ENCODE assay signal across 8 mouse cellular contexts in the genomic region with DNA sequence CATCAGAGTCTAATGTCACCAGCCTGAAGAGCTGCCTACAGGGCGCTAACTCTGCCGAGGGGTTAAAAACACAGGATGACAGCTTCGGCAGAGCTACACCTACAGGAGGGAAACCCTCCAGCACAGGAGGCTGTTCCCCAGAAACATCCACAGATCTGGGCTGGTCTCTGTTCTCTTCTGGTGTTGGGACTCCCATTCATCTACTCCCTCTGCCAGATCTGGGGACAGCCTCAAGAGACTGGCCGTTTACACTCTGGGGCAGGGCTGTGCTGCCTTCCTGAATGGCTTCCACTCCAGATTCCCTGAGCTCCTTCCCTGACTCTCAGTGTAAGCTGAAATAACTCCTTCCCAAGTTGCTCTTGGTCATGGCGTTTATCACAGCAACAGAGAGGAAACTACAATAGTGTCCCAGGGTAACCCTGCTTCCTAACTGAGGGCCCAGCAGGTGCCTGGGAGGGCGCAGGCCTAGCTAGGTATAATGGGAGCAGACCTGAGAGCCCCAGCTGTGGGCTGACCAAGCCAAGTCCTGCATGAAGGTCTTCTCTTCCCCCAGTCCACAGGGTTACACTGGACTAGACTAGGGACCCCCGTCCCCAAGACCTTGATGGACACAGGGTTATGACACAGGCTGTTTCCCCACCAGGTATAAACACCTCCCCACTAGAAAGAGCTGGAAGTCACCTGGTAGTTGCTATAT. TPM values are rescaled to one million over a fixed set of nuclear protein-coding genes. Genes with fewer than 3 reads are reported as not detected.
A peak's percentile ranks its signal among the peaks of the same experiment; 100 is the strongest.
DNase-seq lines count a peak whose midpoint lies in the region; ATAC-seq and TF ChIP-seq lines count a peak whose summit lies in the region.

No protein-coding gene starts in this region.

- H3K27me3 ChIP-seq in C2C12 (ENCODE audit: control insufficient read depth, insufficient read depth, insufficient read length), result no peaks in the 10 kb centered on the region
- H3K27me3 ChIP-seq in forebrain, embryonic 13.5 days, result no peaks in the 10 kb centered on the region
- H3K27me3 ChIP-seq in liver, embryonic 14.5 days (ENCODE audit: control insufficient read depth, insufficient read depth, low read length), result no peaks in the 10 kb centered on the region

- H3K27ac ChIP-seq in forebrain, embryonic 13.5 days, result peak overlapping the region; percentile 89
- H3K27ac ChIP-seq in liver, embryonic 14.5 days, result no peak overlapping the region

- ATAC-seq in forebrain, embryonic 13.5 days, result peak; percentile 53
- ATAC-seq in liver, embryonic 14.5 days (ENCODE audit: insufficient read depth), result peak; percentile 41

- H3K9me3 ChIP-seq in forebrain, embryonic 13.5 days (replicated peaks), result no peaks in the 10 kb centered on the region
- H3K9me3 ChIP-seq in liver, embryonic 14.5 days (ENCODE audit: control insufficient read depth, low read length), result no peaks in the 10 kb centered on the region

- H3K4me2 ChIP-seq in forebrain, embryonic 13.5 days, result peak overlapping the region; percentile 82
- peak overlapping the region; percentile 66 for H3K4me2 ChIP-seq in liver, embryonic 14.5 days (ENCODE audit: low read depth)

- H3K4me1 ChIP-seq in forebrain, embryonic 13.5 days, result peaks cover 52% of the 10 kb centered on the region
- peaks cover 0 to 5% of the 10 kb centered on the region in 2 experiments; a peak in 2 of 4 replicates for H3K4me1 ChIP-seq in liver, embryonic 14.5 days (replicated peaks; ENCODE audit: control insufficient read depth in 2 of 2, insufficient read depth in 2 of 2, low read length in 1 of 2)

- peaks cover 62% of the 10 kb centered on the region for H3K79me2 ChIP-seq in C2C12 (ENCODE audit: control insufficient read depth, insufficient read depth)

- H3K36me3 ChIP-seq in C2C12 (ENCODE audit: control insufficient read depth, insufficient read depth), result peaks cover 9% of the 10 kb centered on the region
- no peaks in the 10 kb centered on the region for H3K36me3 ChIP-seq in forebrain, embryonic 13.5 days (ENCODE audit: poor library complexity, severe bottlenecking)
- H3K36me3 ChIP-seq in liver, embryonic 14.5 days (replicated peaks; ENCODE audit: control insufficient read depth, insufficient read depth, low read depth), result no peaks in the 10 kb centered on the region

- no peak for TF ChIP-seq EP300 in liver, embryonic 14.5 days (IDR thresholded peaks at IDR 0.05; ENCODE audit: low read depth)

- peaks cover 3% of the 10 kb centered on the region for H3K79me3 ChIP-seq in C2C12 (ENCODE audit: low read depth)

- DNase-seq in embryo, embryonic 10 days (ENCODE audit: low spot score), result peak; percentile 21
- DNase-seq in embryo, embryonic 10.5 days (ENCODE audit: low spot score), result no peak
- no peak for DNase-seq in liver, embryonic 14.5 days (ENCODE audit: low read depth in 3 of 3, low spot score in 3 of 3)
- DNase-seq in urinary bladder, postnatal 25 days (ENCODE audit: low spot score), result no peak
- no peak for DNase-seq in right cerebral cortex, postnatal 14 days
- DNase-seq in right cerebral cortex, postnatal 25 days, result no peak

- peak overlapping the region; percentile 51 for H3ac ChIP-seq in C2C12 (ENCODE audit: control insufficient read depth, insufficient read length, low read depth)

- H3K4me3 ChIP-seq in C2C12 (ENCODE audit: insufficient read depth, poor library complexity, severe bottlenecking), result peak overlapping the region; percentile 24
- H3K4me3 ChIP-seq in forebrain, embryonic 13.5 days, result peak overlapping the region; percentile 64
- H3K4me3 ChIP-seq in liver, embryonic 14.5 days (ENCODE audit: insufficient read depth in 1 of 2, low read depth in 2 of 2, low read length in 2 of 2), result peak overlapping the region; percentile 40 to 42

- H3K9ac ChIP-seq in forebrain, embryonic 13.5 days, result peak overlapping the region; percentile 84
- peak overlapping the region; percentile 38 for H3K9ac ChIP-seq in liver, embryonic 14.5 days (replicated peaks)

- no peak for TF ChIP-seq CTCF in C2C12 (IDR thresholded peaks at IDR 0.05; ENCODE audit: control insufficient read depth, insufficient read depth, insufficient read length)
- no peak for TF ChIP-seq CTCF in liver, embryonic 14.5 days (IDR thresholded peaks at IDR 0.05; ENCODE audit: low read depth)

- WGBS in forebrain, embryonic 13.5 days, result 20% methylated on average over 7 of the region's 7 CpGs
- WGBS in liver, embryonic 14.5 days (ENCODE audit: insufficient replicate concordance), result 23% methylated on average over 7 of the region's 7 CpGs

TF ChIP-seq in C2C12, 6 proteins besides CTCF, POLR2A, EP300 and RAD21:
- no peak for TF ChIP-seq USF1 (IDR thresholded peaks at IDR 0.05; ENCODE audit: low read depth)
- no peak for TF ChIP-seq FOSL1 (IDR thresholded peaks at IDR 0.05; ENCODE audit: insufficient read depth, low read length, poor library complexity, severe bottlenecking)
- TF ChIP-seq MYOG (IDR thresholded peaks at IDR 0.05; ENCODE audit: control insufficient read depth, extremely low read depth, insufficient read length), result no peak
- TF ChIP-seq MAX (IDR thresholded peaks at IDR 0.05), result no peak
- no peak for TF ChIP-seq MYOD1 (IDR thresholded peaks at IDR 0.05; ENCODE audit: control insufficient read depth, insufficient read length, low read depth)
- no peak for TF ChIP-seq CEBPB (IDR thresholded peaks at IDR 0.05; ENCODE audit: low read depth)

RNA-seq across cellular contexts. Expression of gene Limk2, which starts 37.2 kb away (rescaled TPM):
- 21.6 TPM for polyA plus RNA-seq in C2C12 (2012; fragmentation: generic; extraction: Trizol)
- polyA plus RNA-seq in forebrain, embryonic 13.5 days (2015; fragmentation: Nextera tagmentation; extraction: Ambion mirVana), result 75.6 and 81.3 TPM in 2 replicates
- polyA plus RNA-seq in liver, embryonic 14.5 days (2012; rRNA removed), result 7.1 and 7.4 TPM in 2 replicates
- 7.0 and 9.5 TPM in 2 replicates for polyA plus RNA-seq in liver, embryonic 14.5 days (2014; fragmentation: Nextera tagmentation; extraction: Ambion mirVana)

RNA-seq across cellular contexts. Expression of gene Pik3ip1, which starts 41.5 kb away (rescaled TPM):
- 0.71 TPM for polyA plus RNA-seq in C2C12 (2012; fragmentation: generic; extraction: Trizol)
- 18.7 and 22.8 TPM in 2 replicates for polyA plus RNA-seq in forebrain, embryonic 13.5 days (2015; fragmentation: Nextera tagmentation; extraction: Ambion mirVana)
- polyA plus RNA-seq in liver, embryonic 14.5 days (2012; rRNA removed), result 0.79 and 0.96 TPM in 2 replicates
- 0.42 and 0.94 TPM in 2 replicates for polyA plus RNA-seq in liver, embryonic 14.5 days (2014; fragmentation: Nextera tagmentation; extraction: Ambion mirVana)

Comparison
In these comparisons a context has a peak if more than half of its experiments do, and no peak if none do; other contexts are left out.
1. RNA of gene Pik3ip1, which starts 41.5 kb away (polyA plus RNA-seq): 18.7 to 22.8 TPM in forebrain, embryonic 13.5 days; 0.42 to 0.96 TPM in liver, embryonic 14.5 days and 0.71 TPM in C2C12 (single experiment); every median in the first group is over 10 times any median in the second.
2. Peak in every context shown above with its lines, with median percentiles within 50 percentile points of each other: H3K4me3 ChIP-seq.